Mouse (Mus musculus) retina, postnatal 1 day (tissue): ENCODE data around the gene Rnh1.

Experiments used
- DNase-seq: peaks from one replicate; pipeline ENCODE4 v3.0.0-alpha.2; 2012

Rnh1 gene

GRCm38 (mm10) chr7:141204546-141204945 is 31.9 kb upstream of the Rnh1 start:
- DNase-seq: no peak

GRCm38 (mm10) chr7:141198121-141198520 is 25.5 kb upstream of the Rnh1 start:
- no peak for DNase-seq

- no peak for DNase-seq
These were observed 24.1 kb upstream of the Rnh1 start for GRCm38 (mm10) chr7:141196619-141197282.

- DNase-seq: no peak
These were observed 23.1 kb upstream of the Rnh1 start for GRCm38 (mm10) chr7:141195754-141196153.

- peak; percentile 94 for DNase-seq
These were observed 22.2 kb upstream of the Rnh1 start for GRCm38 (mm10) chr7:141194830-141195229.

- DNase-seq: no peak
These were observed 21.8 kb upstream of the Rnh1 start for GRCm38 (mm10) chr7:141194409-141194808.

- DNase-seq: peak; percentile 98
These were observed 21.3 kb upstream of the Rnh1 start, which contains the start of the genes Hras and Lrrc56 for GRCm38 (mm10) chr7:141193948-141194347. Hras (minus strand) TSS chr7:141194005. Lrrc56 (plus strand) TSS chr7:141194157.

GRCm38 (mm10) chr7:141193348-141193856 is 20.7 kb upstream of the Rnh1 start:
- DNase-seq: no peak

- peak; percentile 15 for DNase-seq
These were observed 20.2 kb upstream of the Rnh1 start for GRCm38 (mm10) chr7:141192776-141193347.

GRCm38 (mm10) chr7:141191796-141192685 is 19.4 kb upstream of the Rnh1 start:
- DNase-seq: no peak

- DNase-seq: no peak
These were observed 18.4 kb upstream of the Rnh1 start for GRCm38 (mm10) chr7:141191036-141191435.

GRCm38 (mm10) chr7:141190220-141190619 is 17.6 kb upstream of the Rnh1 start:
- DNase-seq: no peak

- no peak for DNase-seq
These were observed 16.1 kb upstream of the Rnh1 start for GRCm38 (mm10) chr7:141188733-141189132.

GRCm38 (mm10) chr7:141188194-141188593 is 15.5 kb upstream of the Rnh1 start:
- DNase-seq: no peak

GRCm38 (mm10) chr7:141176173-141176572 is 3.5 kb upstream of the Rnh1 start:
- DNase-seq: peak; percentile 90

GRCm38 (mm10) chr7:141175068-141175467 is 2.4 kb upstream of the Rnh1 start:
- no peak for DNase-seq

- DNase-seq: no peak
These were observed 730 bp upstream of the Rnh1 start for GRCm38 (mm10) chr7:141173323-141173850.

- DNase-seq: no peak
These were observed 2.8 kb downstream of the Rnh1 start for GRCm38 (mm10) chr7:141169866-141170265.

GRCm38 (mm10) chr7:141169300-141169699 is 3.4 kb downstream of the Rnh1 start:
- DNase-seq: no peak

- peak; percentile 29 for DNase-seq
These were observed 4.1 kb downstream of the Rnh1 start for GRCm38 (mm10) chr7:141168518-141168953.

- DNase-seq: peak; percentile 60
These were observed 4.6 kb downstream of the Rnh1 start for GRCm38 (mm10) chr7:141167901-141168517.

GRCm38 (mm10) chr7:141164850-141165249 is 7.8 kb downstream of the Rnh1 start:
- DNase-seq: no peak

- no peak for DNase-seq
These were observed 8.3 kb downstream of the Rnh1 start for GRCm38 (mm10) chr7:141164397-141164796.
